Mouse (Mus musculus): Measurements from ENCODE around the gene Sbpl.

Gene Sbpl

GRCm38 (mm10) chr17:23955174-23955573 is at the start of gene Sbpl:
Gene Sbpl, minus strand, starts transcription at chr17:23955274.
- DNase-seq (ENCODE audit: low read depth in 1 of 2, low spot score in 2 of 2), result no peak

DNA sequence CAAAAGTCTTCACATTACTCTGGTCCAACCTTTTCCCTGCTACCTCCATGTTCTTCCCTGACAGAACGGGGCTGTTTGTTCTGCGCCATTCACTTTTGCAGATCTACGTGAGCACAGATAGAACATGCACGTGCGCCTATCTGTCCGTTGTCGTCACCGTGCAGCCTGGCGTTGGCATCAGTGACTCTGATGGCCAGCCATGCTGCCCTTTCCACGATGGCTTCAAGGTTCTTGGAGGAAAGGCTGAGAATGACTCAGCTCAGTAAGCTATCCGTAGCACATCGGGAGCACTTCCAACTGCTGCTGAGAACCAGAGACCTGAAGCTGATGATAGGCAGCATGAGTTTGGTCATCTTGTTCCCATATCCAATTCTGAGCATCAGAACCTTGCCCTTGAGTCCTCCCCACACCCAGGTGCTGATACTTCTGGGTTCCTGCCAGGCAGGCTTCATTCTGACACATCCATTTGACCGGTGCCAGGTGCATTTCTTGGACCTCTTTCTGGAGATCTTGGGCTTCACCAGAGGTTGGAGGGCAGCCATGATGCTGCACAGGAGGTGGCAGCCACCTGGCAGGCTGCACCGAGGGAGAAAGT is 49.1 kb upstream of the Sbpl start:
- no peak for DNase-seq (ENCODE audit: low read depth in 1 of 2, low spot score in 2 of 2)

DNA sequence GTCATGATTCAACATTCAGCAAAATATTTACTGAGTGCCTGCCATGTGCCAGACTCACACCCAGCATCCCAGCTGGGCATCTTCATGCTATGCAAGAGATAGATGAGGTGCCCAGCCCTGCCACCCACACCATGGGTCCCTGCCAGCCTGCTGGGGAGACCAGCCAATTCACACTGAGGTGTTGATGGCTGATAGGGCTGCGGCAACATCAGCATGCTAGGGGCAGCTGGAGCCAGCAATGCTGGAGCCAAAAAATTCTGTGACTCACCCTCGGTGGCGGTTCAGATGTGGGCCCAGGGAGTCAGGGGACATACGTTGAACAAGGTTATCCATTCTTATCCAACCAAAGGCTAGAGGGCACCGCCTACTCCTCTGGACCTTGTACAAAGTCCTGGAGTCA is 45.3 kb upstream of the Sbpl start:
- DNase-seq (ENCODE audit: low read depth in 1 of 2, low spot score in 2 of 2), result no peak

DNA sequence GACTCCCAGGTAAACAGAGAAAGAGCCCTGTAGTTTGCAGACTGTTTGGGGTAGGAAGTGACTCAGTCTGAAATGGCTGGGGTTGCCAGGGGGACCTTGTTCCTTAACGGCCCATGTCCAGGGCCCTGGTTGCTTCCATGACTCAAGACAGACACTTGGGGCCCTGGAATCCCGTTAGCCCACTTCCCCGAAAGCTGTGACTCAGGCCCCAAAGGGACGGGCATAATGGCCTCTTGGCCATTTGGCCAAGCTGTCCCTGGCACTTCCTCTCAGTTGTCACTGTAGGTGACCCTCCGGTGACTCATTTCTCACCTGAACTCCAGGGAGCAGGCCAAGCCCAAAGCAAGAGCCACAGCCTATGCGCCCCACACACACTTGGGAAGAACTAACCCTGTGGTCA is 43.3 kb upstream of the Sbpl start:
- DNase-seq (ENCODE audit: low read depth in 1 of 2, low spot score in 2 of 2), result peak in 1 of 2 experiments; percentile 26

- DNase-seq (ENCODE audit: low read depth in 1 of 2, low spot score in 2 of 2), result no peak
Measured at GRCm38 (mm10) chr17:23997901-23998300, 42.8 kb upstream of the Sbpl start, which contains the start of gene Prss22. Gene Prss22, minus strand, starts transcription at chr17:23998100.

DNA sequence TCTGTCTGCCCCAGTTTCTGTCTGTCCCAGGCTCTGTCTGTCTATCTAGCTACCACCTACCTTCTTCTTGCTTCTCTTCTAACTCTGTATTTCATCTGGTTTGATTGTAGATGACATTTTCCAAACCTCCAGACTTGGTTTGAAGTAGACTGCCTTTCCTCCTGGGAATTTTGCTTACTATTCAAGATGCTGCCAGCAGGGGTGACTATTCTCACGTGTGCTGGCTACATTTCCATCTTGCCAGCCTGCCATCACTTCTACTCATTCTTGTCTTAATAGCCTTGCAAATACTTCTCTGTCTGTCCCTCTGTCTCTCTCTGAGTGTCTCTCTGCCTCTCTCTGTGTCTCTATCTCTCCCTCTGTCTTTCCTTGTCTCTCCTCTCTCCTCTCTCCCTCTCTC is 40.3 kb upstream of the Sbpl start:
- DNase-seq (ENCODE audit: low read depth in 1 of 2, low spot score in 2 of 2), result no peak

- no peak for DNase-seq (ENCODE audit: low read depth in 1 of 2, low spot score in 2 of 2)
Measured at GRCm38 (mm10) chr17:23994667-23995066, 39.6 kb upstream of the Sbpl start.

DNA sequence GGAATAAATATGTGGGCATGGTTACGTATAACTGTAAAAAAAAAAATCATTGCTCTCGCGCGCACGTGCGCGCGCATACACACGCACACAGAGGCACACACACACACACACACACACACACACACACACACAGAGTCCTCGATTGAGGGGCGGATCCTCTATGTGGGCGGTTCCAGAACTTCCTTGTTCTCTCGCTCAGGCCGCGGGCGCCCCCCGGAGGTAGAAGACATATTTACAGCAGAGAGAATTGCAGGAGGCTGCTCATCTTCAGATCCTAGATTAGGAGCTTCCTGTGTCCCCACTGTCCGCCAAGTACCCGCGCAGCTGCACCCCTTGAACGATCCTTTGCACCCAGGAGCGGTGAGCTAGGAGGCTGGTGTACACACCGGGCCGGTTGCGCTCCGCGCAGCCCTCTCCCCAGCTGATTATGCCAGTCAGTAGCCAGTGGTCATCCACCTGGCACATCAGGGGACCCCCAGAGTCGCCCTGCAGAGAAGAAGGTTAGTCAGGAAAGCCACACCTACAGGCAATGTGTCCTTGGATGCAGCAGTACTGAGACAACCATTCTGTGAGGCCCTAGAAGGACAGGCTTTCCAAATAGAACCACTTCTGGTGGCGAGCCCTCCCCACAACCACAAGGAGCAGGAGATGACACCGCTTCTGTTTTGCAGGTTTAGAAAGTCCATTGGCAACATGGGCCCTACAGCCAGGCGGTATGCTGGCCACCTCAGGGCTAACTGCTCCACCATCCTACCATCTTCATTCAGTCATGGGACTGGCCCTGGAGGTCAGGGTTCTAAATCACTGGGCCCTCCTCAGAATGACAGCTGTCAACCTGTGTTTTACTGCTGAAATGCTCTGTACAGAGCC is 38.7 kb upstream of the Sbpl start:
- DNase-seq (ENCODE audit: low read depth in 1 of 2, low spot score in 2 of 2), result peak; percentile 84 to 93

- DNase-seq (ENCODE audit: low read depth in 1 of 2, low spot score in 2 of 2), result no peak
Measured at GRCm38 (mm10) chr17:23992789-23993553, 37.9 kb upstream of the Sbpl start.

DNA sequence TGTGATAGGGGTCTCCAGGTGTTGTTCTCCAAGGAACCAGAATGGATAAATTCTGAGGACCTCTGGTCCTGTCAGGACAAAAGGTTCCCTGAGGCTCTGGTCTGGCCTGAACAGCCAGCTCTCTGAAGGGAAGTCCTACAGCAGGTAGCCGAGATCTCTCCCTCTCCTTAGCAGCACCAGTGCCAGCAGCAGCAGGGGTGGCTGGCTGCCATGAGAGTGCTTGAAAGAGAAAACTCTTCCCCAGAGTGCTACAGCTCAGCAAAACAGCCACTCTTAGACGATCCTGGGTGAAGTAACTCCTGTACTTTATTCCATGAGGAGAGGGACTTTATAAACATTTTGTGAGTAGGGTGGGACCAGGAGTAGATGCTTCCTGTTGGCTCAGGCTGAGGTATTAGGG is 34.7 kb upstream of the Sbpl start:
- DNase-seq (ENCODE audit: low read depth in 1 of 2, low spot score in 2 of 2), result no peak

- DNase-seq (ENCODE audit: low read depth in 1 of 2, low spot score in 2 of 2), result no peak
Measured at GRCm38 (mm10) chr17:23984989-23985388, 29.9 kb upstream of the Sbpl start.

GRCm38 (mm10) chr17:23982912-23983311 is 27.8 kb upstream of the Sbpl start:
- peak in 1 of 2 experiments; percentile 52 for DNase-seq (ENCODE audit: low read depth in 1 of 2, low spot score in 2 of 2)

DNA sequence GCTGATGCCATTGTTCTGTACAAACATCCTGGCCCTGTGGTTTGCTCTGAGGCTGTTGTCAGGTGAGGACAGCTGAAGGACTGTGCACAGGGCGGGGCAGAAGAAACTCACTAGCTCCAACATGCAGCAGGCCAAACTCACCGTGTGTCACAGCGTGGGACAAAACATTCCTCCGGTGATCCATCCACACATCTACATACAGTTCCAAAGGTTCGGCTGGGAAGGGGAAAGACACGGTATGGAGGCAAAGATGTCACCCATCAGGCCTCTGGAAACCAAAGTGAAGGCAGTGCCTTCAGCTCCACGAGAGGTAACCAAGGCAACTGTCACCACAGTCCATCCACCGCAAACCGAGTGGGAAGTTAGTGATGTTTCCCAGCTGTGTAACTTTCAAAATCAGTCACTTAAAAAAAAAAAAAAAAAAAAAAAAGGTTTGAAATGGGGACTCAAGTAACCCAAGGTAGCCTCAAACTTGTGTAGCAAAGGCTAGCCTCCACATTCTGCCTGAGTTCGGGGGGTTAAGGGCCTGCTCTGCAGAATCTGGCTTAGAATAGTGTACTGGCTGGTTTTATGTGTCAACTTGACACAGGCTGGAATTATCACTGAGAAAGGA is 25.3 kb upstream of the Sbpl start, which contains the start of gene Prss30:
Gene Prss30 (minus strand): TSS at position 270 of the 613 bp plus-strand sequence.
- peak in 1 of 2 experiments; percentile 55 for DNase-seq (ENCODE audit: low read depth in 1 of 2, low spot score in 2 of 2)

DNA sequence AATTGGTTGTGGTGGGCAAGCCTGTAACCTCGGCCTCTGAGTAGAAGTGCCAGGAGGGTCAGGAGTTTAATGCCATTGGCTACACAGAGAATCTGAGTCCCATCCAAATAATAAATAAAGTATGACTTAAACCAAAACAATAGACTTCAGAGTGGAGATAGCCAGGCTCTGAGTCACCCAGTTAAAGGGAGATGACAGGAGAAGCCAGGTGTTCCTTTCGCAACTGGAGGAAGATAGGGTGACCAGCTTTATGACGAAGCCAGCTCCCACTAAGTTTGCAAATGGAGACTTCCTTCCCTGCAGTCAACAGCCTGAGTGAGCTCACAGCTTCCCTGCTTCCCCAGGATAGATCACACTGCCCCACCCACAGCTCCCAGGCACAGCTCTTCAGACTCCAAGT is 24.4 kb upstream of the Sbpl start:
- DNase-seq (ENCODE audit: low read depth in 1 of 2, low spot score in 2 of 2), result no peak

DNA sequence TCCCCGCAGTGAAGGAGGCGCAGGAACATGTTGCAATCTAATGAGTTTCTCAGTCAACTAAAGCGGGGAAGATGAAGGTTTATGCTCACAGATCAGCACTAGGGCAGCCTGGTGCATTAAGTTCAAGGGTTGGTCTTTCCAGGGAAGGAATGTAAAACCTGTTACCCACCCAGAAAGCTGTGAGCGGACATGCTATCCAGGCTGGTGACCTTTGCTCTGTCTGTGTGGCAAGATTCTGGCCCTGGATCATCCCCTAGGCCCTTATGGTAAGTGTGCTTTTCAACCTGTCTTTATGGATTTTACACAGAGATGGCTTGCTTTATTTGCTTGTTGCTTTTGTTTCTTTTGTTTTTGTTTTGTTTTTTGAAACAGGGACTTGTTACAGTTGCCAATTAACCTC is 21.6 kb upstream of the Sbpl start:
- DNase-seq (ENCODE audit: low read depth in 1 of 2, low spot score in 2 of 2), result no peak

GRCm38 (mm10) chr17:23971315-23971714 is 16.2 kb upstream of the Sbpl start:
- DNase-seq (ENCODE audit: low read depth in 1 of 2, low spot score in 2 of 2), result no peak

- DNase-seq (ENCODE audit: low read depth in 1 of 2, low spot score in 2 of 2), result peak; percentile 42 to 73
Measured at GRCm38 (mm10) chr17:23969231-23969630, 14.2 kb upstream of the Sbpl start.

GRCm38 (mm10) chr17:23968780-23969179 is 13.7 kb upstream of the Sbpl start:
- DNase-seq (ENCODE audit: low read depth in 1 of 2, low spot score in 2 of 2), result no peak

DNA sequence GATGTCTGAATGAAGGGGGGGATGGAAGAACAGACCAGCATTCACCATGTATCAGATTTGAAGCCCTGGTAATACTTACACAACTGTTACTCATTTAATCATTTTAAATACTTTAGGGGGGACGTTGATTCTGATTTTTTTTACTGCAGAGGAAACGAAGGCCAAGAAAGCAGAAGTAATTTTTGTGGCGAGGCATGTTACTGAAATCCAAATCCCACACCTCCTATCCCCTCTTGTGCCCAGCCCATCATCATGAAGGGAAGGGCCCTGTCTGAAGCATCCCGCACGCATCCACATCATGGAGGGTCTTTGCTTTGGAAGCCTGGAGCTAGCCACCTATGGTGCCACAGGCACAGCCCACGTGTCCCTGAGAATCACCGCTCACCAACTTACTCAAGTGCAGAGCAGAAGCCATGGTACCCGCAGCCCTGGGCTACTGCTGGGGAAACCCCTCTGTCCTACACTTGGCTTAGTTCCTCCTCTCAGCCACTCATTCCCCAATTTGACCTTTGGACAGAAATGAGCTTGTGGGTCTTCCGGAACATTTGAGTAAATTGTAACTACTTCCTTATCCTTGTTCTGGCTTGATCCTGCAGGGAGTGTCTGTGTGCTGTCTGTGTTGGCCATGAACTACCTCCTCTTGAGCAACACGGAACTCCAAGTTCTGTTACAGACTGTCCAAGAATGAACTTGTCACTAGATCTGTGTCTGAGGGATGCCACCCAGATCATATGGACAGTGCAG is 11.8 kb upstream of the Sbpl start:
- peak; percentile 75 to 76 for DNase-seq (ENCODE audit: low read depth in 1 of 2, low spot score in 2 of 2)

GRCm38 (mm10) chr17:23965805-23966425 is 10.8 kb upstream of the Sbpl start:
- no peak for DNase-seq (ENCODE audit: low read depth in 1 of 2, low spot score in 2 of 2)
